Mouse (Mus musculus) thymus, postnatal 25 days (tissue): ENCODE data around the gene Actr6.

Source experiments
- DNase-seq: peaks from one replicate; pipeline ENCODE4 v3.0.0; 2022

Actr6 gene

GRCm38 (mm10) chr10:89732001-89732794, at the start of gene Actr6:
Actr6 (minus strand) TSS chr10:89732295.
- peak; percentile 94 for DNase-seq

- no peak for DNase-seq
Observed at GRCm38 (mm10) chr10:89776029-89776428, 43.9 kb upstream of the Actr6 start.

- DNase-seq: no peak
Observed at GRCm38 (mm10) chr10:89771894-89772293, 39.8 kb upstream of the Actr6 start.

GRCm38 (mm10) chr10:89769096-89769495, 37.0 kb upstream of the Actr6 start:
- DNase-seq: no peak

- no peak for DNase-seq
Observed at GRCm38 (mm10) chr10:89768352-89769020, 36.4 kb upstream of the Actr6 start.

GRCm38 (mm10) chr10:89765790-89766714, 34.0 kb upstream of the Actr6 start:
- peak; percentile 31 for DNase-seq

- DNase-seq: peak; percentile 28
Observed at GRCm38 (mm10) chr10:89764457-89765121, 32.5 kb upstream of the Actr6 start.

- DNase-seq: no peak
Observed at GRCm38 (mm10) chr10:89760772-89761171, 28.7 kb upstream of the Actr6 start.

- DNase-seq: no peak
Observed at GRCm38 (mm10) chr10:89755231-89755630, 23.1 kb upstream of the Actr6 start.

GRCm38 (mm10) chr10:89751069-89751468, 19.0 kb upstream of the Actr6 start:
- no peak for DNase-seq

GRCm38 (mm10) chr10:89748619-89749018, 16.5 kb upstream of the Actr6 start:
- no peak for DNase-seq

- no peak for DNase-seq
Observed at GRCm38 (mm10) chr10:89747911-89748310, 15.8 kb upstream of the Actr6 start.

GRCm38 (mm10) chr10:89747221-89747905, 15.3 kb upstream of the Actr6 start:
- no peak for DNase-seq

- DNase-seq: no peak
Observed at GRCm38 (mm10) chr10:89746581-89746980, 14.5 kb upstream of the Actr6 start.

GRCm38 (mm10) chr10:89745666-89746020, 13.5 kb upstream of the Actr6 start:
- no peak for DNase-seq

- DNase-seq: peak; percentile 91
Observed at GRCm38 (mm10) chr10:89744871-89745665, 13.0 kb upstream of the Actr6 start, which contains the start of gene Uhrf1bp1l. Uhrf1bp1l (plus strand) TSS chr10:89744991.

GRCm38 (mm10) chr10:89744341-89744740, 12.2 kb upstream of the Actr6 start:
- DNase-seq: no peak

GRCm38 (mm10) chr10:89743266-89743665, 11.2 kb upstream of the Actr6 start:
- no peak for DNase-seq

- no peak for DNase-seq
Observed at GRCm38 (mm10) chr10:89740995-89741394, 8.9 kb upstream of the Actr6 start.

GRCm38 (mm10) chr10:89739703-89740102, 7.6 kb upstream of the Actr6 start:
- no peak for DNase-seq

GRCm38 (mm10) chr10:89738395-89738794, 6.3 kb upstream of the Actr6 start:
- no peak for DNase-seq
